Mouse (Mus musculus) lung, adult 2 months (tissue): ENCODE data around the gene Cdk18. TPM values are rescaled to one million over a fixed set of nuclear protein-coding genes. Genes with fewer than 3 reads are reported as not detected.

Experiments
- DNase-seq: peaks from one replicate; pipeline ENCODE4 v3.0.0; 2022
- H3K4me1 ChIP-seq: fragments of 200-500 bp; 2 replicates; pipeline ENCODE4 v1.6.1; 2011; ENCODE audit warnings: low read length; ENCODE audit not compliant: control insufficient read depth, insufficient read depth
- H3K4me3 ChIP-seq: fragments of 200-500 bp; replicated peaks from 2 replicates; pipeline ENCODE3; 2011; ENCODE audit warnings: low read depth, mild to moderate bottlenecking, control low read depth, low read length; ENCODE audit errors: extremely low read depth
- CTCF ChIP-seq: fragments of 200-500 bp; IDR thresholded peaks from 2 replicates; pipeline ENCODE4 v1.5.1; 2011; ENCODE audit warnings: mild to moderate bottlenecking, low read length, control low read depth; ENCODE audit not compliant: insufficient read depth
- POLR2A ChIP-seq: fragments of 200-500 bp; IDR thresholded peaks from 2 replicates; pipeline ENCODE4 v1.6.1; 2011; ENCODE audit warnings: low read depth, mild to moderate bottlenecking, control low read depth, low read length, borderline replicate concordance; ENCODE audit errors: extremely low read depth
- WGBS: fragments of 180-500 bp; shearing (Covaris S2); methylation state at CpG from one replicate; pipeline ENCODE4 v1.1.7; 2018; 5-methylcytosine and 5-hydroxymethylcytosine counted together
- polyA plus RNA-seq: library from polyadenylated mRNA; depleted of rRNA; stranded (reverse); fragments of >200 nt; gene quantifications from 2 replicates; pipeline ENCODE4 v1.2.3, GENCODE M21; 2012

Cdk18 gene
- polyA plus RNA-seq, 1 experiment: 32.8 TPM

DNA sequence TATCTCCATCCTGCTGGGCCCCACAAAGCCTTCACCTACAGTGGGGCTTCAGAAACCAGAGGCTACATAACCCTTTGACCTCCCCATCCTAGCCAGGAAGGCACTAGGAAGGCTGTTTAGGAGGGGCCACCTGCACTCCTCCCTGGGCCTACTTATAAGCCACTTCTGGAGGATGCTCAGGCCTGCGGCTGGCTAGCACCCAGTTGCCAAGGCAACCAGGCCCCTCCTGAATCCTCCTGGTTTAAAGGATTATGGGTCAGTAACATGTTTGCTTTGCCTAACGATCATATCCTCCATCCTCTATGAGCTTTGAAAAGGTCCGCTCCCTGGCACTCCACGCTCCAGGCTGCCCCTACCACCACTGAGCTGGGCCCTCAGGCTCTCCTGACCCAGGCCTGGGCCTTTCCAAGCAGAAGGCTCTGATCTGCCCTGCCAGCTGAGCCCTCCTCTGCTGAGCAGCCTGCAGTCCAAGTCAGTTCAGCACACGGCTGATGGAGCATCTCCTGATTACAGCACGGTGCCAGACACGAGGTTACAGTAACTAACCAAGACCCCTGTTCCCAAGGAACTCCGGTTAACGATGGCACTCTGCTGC, 16.0 kb downstream of the Cdk18 start:
- no peak for DNase-seq
- TF ChIP-seq CTCF: no peak
- no peak for TF ChIP-seq POLR2A
- 80% methylated on average over 9 of the region's 9 CpGs for WGBS
- peaks cover 6% of the 10 kb centered on the region; the same call in 1 of the 2 replicates for H3K4me1 ChIP-seq
- H3K4me3 ChIP-seq: no peak overlapping the region

DNA sequence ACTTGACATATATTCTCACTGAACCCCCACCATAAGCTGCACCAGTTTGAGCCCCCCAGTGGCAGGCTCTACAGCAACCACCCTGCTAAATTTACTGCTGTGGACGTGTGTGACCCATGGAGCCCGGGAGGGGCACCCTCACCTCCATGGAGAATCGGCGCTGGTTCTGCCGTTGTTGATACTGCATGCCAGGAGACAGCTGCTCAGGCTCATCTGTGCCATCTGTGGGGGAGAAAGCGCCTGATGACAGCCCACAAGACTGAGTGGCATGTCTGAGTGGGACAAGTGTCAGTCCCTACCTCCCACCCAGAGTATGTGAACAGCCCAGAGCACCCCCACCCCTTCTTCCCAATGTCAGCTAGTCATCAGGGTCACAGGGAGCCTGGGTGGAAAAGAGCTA, 17.6 kb downstream of the Cdk18 start:
- DNase-seq: no peak
- 85% methylated on average over 6 of the region's 6 CpGs for WGBS
- no peak overlapping the region for H3K4me3 ChIP-seq
- H3K4me1 ChIP-seq: 0 out of 2 replicates have a peak, but pooled peaks cover 5% of the 10 kb centered on the region
- no peak for TF ChIP-seq CTCF
- TF ChIP-seq POLR2A: no peak

DNA sequence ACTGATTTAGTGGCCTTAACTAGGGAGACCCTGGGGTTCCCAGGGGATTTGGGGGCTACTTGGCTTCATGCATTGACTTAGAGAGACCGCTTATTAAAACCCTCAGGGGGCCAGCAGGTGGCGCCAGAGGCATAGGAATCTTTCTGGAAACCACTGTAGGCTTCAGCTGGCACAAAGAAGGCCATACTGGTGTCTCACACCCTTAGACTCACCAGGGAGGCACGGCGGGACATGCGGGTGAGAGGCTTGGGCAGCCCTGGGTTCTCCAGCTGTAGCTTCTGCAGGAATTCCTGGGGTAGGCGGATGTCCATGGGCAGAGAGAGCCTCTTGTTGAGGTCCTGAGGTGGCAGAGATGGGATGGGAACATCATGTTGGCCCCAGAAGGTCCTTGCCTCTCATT, 18.2 kb downstream of the Cdk18 start:
- WGBS: 19% methylated on average over 6 of the region's 6 CpGs
- Histone ChIP-seq H3K4me3 (no peak overlapping the region), H3K4me1 (0 out of 2 replicates have a peak, but pooled peaks cover 5% of the 10 kb centered on the region)
- peak; percentile 75 for TF ChIP-seq CTCF
- no peak for TF ChIP-seq POLR2A
- peak; percentile 84 for DNase-seq

DNA sequence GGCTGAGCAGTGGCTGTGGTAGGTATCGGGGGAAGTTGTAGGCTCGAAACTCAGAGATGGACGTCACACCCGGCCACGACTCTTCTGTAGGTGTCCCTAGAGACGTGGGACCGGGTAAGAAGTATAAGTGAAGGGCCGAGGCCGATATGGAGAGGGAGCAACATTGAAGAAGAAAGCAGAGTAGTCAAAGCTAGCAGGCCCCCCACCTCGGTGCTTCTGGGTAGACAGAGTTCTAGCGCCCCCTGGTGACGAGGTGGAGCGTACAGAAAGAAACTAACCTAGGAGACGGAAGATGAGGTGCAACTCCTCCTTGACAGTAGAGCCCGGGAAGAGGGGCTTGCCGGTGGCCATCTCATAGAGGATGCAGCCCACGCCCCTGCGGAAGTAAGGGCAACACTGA, 22.9 kb downstream of the Cdk18 start:
- no peaks in the 10 kb centered on the region for H3K4me1 ChIP-seq
- no peak overlapping the region for H3K4me3 ChIP-seq
- 37% methylated on average over 18 of the region's 18 CpGs for WGBS
- TF ChIP-seq CTCF (peak; percentile 66), POLR2A (no peak)
- peak; percentile 64 for DNase-seq

DNA sequence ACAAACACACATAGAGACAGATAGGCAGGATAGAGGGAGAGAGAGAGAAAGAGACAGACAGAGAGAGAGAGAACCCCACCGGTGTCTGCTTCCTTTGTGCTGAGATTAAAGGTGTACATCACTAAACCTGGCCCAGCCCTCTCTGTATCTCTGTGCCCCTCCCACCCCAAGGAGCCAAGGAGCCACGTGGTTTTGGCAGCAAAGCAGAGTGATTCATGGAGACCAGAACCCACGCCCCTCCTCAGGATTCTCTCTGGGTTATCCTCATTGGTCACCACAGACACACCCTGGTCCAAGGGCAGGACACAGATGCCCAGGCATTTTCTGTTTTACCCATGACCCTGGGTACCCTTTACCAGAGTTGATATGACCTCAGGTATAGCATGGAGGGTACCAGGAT, 26.4 kb downstream of the Cdk18 start:
- Histone ChIP-seq H3K4me1 (no peaks in the 10 kb centered on the region), H3K4me3 (no peak overlapping the region)
- DNase-seq: no peak
- TF ChIP-seq CTCF: no peak
- 45% methylated on average over 3 of the region's 3 CpGs for WGBS

DNA sequence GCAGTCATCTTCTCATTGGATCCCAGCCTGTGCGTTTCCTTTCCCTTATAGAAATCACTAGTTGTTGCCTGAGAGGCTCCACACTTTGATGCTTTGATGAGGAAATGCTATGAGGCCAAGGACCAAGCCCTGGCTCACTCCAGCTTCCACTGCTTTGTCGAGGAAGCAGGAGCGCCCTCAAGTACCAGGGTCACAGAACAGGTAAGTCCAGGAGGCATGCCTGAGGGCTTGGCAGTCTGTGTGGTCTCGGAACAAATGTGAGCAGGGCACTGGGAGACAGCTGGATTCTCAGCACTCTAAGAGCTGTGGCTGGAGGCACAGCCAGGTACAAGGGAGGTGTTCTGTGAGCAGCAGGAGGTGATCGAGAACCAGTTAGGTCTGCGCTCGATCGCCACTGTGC, 27.1 kb downstream of the Cdk18 start:
- H3K4me3 ChIP-seq: no peak overlapping the region
- TF ChIP-seq CTCF (no peak), POLR2A (no peak)
- 63% methylated on average over 8 of the region's 8 CpGs for WGBS
- H3K4me1 ChIP-seq: no peaks in the 10 kb centered on the region
- no peak for DNase-seq

DNA sequence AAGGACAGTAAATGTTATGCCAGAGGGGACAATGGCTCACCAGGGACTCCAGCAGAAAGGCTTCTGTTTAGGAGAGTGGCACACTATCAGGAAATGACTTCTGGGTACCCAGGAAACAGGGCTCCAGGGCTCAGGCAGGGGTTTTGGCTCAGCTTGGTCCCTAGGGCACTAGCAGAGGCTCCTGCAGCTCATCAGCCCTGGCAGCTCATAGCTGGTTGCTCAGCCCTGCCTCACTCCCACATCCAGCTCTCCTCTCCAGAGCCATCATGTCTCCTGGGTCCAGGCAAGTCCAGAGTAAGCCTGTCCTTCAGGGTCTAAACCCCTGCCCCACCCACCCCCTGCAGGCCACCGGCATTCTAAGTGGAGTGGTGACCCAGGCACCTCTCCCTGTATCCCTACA, 28.1 kb downstream of the Cdk18 start:
- H3K4me1 ChIP-seq: no peaks in the 10 kb centered on the region
- H3K4me3 ChIP-seq: no peak overlapping the region
- TF ChIP-seq POLR2A (no peak), CTCF (no peak)
- no peak for DNase-seq
- WGBS: 32% methylated on average over 1 of the region's 1 CpGs

DNA sequence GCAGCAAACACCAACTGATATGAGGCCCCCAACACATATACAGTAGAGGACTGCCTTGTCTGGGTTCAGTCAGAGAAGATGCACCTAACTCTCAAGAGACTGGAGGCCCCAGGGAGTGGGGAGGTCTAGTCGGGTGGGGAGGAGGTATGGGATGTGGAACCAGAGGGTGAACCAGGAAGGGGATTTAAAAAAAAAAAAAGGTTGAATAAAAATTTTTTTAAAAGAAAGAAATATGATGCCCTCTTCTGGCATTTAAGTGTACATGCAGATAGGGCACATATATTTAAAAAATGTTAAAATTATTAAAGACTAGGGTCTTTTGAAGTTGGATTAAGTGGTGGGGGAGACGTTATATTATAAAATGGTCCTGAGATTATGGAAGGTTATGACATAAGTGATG, 30.1 kb downstream of the Cdk18 start:
- no peak for TF ChIP-seq CTCF
- no peak for TF ChIP-seq POLR2A
- H3K4me3 ChIP-seq: no peak overlapping the region
- no peaks in the 10 kb centered on the region for H3K4me1 ChIP-seq
- WGBS: 38% methylated on average over 2 of the region's 2 CpGs
- DNase-seq: no peak

DNA sequence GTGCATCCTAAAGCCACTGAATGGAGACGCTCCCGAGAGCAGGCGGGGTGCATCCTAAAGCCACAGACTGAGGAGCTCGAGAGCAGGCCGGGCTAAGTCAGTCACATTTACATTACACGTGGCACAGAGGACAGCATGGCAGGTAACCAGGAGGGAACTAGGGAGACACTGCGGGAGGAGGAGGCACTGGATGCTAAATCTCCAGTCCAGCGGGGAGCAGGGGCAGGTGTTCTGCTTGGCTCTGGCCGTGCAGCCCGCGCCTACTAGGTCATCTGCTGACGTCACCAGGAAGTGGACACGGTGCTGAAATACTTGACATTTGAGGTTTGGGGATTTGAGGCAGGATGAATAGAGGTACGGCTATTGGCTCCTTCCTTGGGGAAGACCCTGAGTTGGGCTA, 35.1 kb downstream of the Cdk18 start:
- Histone ChIP-seq H3K4me3 (no peak overlapping the region), H3K4me1 (no peaks in the 10 kb centered on the region)
- no peak for DNase-seq
- WGBS: 63% methylated on average over 14 of the region's 14 CpGs
- TF ChIP-seq CTCF: no peak
- TF ChIP-seq POLR2A: no peak

DNA sequence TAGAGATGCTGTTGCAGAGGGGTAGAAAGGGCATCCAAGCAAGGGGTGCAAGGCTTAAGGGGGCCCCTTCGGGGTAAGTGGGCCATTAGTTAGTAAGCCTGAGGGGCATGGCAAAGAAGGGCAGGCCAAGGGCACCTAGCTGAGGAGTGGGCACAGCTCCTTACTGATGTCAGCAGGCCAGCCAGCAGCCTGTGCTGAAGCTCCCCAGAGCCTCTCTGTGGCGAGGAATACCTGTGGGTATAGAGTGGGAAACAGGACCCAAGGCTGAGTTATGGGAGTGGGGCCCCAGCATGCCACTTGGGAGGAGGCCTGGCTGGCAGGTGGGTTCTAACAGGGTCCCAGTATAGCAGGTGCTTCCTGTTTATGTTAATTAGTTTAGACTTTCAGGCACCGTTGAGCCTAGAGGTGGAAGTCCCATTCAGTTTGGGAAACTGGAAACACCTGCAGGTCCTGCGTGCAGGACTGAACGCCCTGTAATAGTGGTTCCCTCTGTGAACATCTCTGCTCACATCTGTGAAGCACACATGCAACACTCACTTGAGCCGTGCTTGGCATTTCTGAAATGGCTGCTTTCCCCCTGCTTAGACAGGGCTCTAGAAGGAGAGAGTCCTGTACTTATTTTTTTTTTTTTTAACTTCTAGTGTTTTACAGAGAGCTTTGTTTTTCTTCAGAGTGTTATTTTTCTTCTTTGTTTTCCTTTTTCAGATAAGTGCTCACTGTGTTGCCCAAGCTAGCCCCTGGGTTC, 37.4 kb downstream of the Cdk18 start:
- no peak for DNase-seq
- 59% methylated on average over 6 of the region's 6 CpGs for WGBS
- Histone ChIP-seq H3K4me3 (no peak overlapping the region), H3K4me1 (no peaks in the 10 kb centered on the region)
- TF ChIP-seq POLR2A: no peak
- TF ChIP-seq CTCF: no peak

DNA sequence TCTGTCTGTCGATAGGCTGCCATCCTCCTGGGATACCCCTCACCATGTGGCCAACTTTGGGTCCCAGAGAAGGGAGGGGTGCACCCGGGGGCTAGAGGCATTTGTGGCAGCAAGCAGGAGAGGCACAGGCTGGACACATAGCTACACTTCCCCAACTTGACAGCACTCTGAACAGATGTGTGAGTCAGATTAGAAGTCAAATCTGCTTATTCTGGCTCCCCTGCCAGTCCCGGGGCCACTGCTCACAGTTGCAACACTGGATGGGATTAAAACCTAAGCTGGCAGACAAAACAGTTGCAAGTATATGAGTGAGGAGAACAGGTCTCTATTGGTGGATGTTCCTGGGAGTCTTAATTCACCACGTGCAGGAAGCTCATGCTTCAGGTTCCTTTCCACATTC, 39.7 kb downstream of the Cdk18 start:
- no peak overlapping the region for H3K4me3 ChIP-seq
- no peak for DNase-seq
- TF ChIP-seq CTCF (no peak), POLR2A (no peak)
- peaks cover 2% of the 10 kb centered on the region; the same call in 1 of the 2 replicates for H3K4me1 ChIP-seq
- WGBS: 56% methylated on average over 4 of the region's 4 CpGs
